Mouse (Mus musculus) spleen, adult 2 months (tissue): ENCODE data around the gene Tomm22. TPM values are rescaled to one million over a fixed set of nuclear protein-coding genes. Genes with fewer than 3 reads are reported as not detected.

ENCODE experiments used
- DNase-seq, 2 experiments: peaks; one replicate each; pipeline versions ENCODE4 v3.0.0 to v3.0.0-alpha.2; 2012 to 2021; ENCODE audit warnings: low spot score in 2 of 2, low read depth in 1 of 2
- H3K27ac ChIP-seq: fragments of 200-500 bp; 2 replicates; pipeline ENCODE4 v1.5.1; 2012; ENCODE audit warnings: low read length, inconsistent platforms; ENCODE audit not compliant: insufficient read depth
- H3K27me3 ChIP-seq: fragments of 200-500 bp; 2 replicates; pipeline ENCODE4 v1.6.1; 2012; ENCODE audit warnings: mild to moderate bottlenecking, moderate library complexity, low read length, inconsistent platforms; ENCODE audit not compliant: control insufficient read depth, insufficient read depth
- H3K36me3 ChIP-seq: fragments of 200-500 bp; 2 replicates; pipeline ENCODE4 v1.6.1; 2012; ENCODE audit warnings: mild to moderate bottlenecking, low read length, inconsistent platforms; ENCODE audit not compliant: control insufficient read depth, insufficient read depth
- H3K4me1 ChIP-seq: fragments of 200-500 bp; 2 replicates; pipeline ENCODE4 v1.6.1; 2011; ENCODE audit warnings: inconsistent platforms; ENCODE audit not compliant: control insufficient read depth, insufficient read depth, insufficient read length
- H3K4me3 ChIP-seq: fragments of 200-500 bp; 2 replicates; pipeline ENCODE4 v1.5.1; 2011; ENCODE audit warnings: mild to moderate bottlenecking, inconsistent platforms; ENCODE audit not compliant: insufficient read depth, insufficient read length; ENCODE audit errors: extremely low read depth
- CTCF ChIP-seq: fragments of 200-500 bp; IDR thresholded peaks from 2 replicates; pipeline ENCODE4 v1.5.1; 2011; ENCODE audit warnings: mild to moderate bottlenecking, inconsistent platforms; ENCODE audit not compliant: insufficient read depth, insufficient read length, insufficient replicate concordance; ENCODE audit errors: extremely low read depth
- POLR2A ChIP-seq: fragments of 200-500 bp; IDR thresholded peaks from 2 replicates; pipeline ENCODE4 v1.6.1; 2011; ENCODE audit warnings: low read depth, low read length, inconsistent platforms
- WGBS: fragments of 180-500 bp; shearing (Covaris S2); methylation state at CpG from one replicate; pipeline ENCODE4 v1.1.7; 2018; 5-methylcytosine and 5-hydroxymethylcytosine counted together
- polyA plus RNA-seq: library from polyadenylated mRNA; depleted of rRNA; stranded (reverse); fragments of >200 nt; gene quantifications from 2 replicates; pipeline ENCODE4 v1.2.3, GENCODE M21; 2012

Gene Tomm22
- polyA plus RNA-seq, 1 experiment, result 19.5 TPM

- Histone ChIP-seq H3K4me1 (no peaks in the 10 kb centered on the region), H3K4me3 (no peak overlapping the region), H3K27ac (no peak overlapping the region), H3K36me3 (no peaks in the 10 kb centered on the region), H3K27me3 (no peaks in the 10 kb centered on the region)
- 95% methylated on average over 14 of the region's 14 CpGs for WGBS
- DNase-seq, result no peak
- TF ChIP-seq CTCF (no peak), POLR2A (no peak)
Observed at GRCm38 (mm10) chr15:79656451-79656850, 14.2 kb upstream of the Tomm22 start.

- Histone ChIP-seq H3K27me3 (no peaks in the 10 kb centered on the region), H3K4me1 (no peaks in the 10 kb centered on the region), H3K36me3 (no peaks in the 10 kb centered on the region), H3K4me3 (peak overlapping the region; percentile 85), H3K27ac (peak overlapping the region; percentile 95)
- no peak for TF ChIP-seq POLR2A
- TF ChIP-seq CTCF, result peak; percentile 40; the same call in 1 of the 2 replicates
- DNase-seq, result peak; percentile 62 to 79
- WGBS, result 1% methylated on average over 16 of the region's 16 CpGs
Observed at GRCm38 (mm10) chr15:79657837-79658530, 12.7 kb upstream of the Tomm22 start.

DNA sequence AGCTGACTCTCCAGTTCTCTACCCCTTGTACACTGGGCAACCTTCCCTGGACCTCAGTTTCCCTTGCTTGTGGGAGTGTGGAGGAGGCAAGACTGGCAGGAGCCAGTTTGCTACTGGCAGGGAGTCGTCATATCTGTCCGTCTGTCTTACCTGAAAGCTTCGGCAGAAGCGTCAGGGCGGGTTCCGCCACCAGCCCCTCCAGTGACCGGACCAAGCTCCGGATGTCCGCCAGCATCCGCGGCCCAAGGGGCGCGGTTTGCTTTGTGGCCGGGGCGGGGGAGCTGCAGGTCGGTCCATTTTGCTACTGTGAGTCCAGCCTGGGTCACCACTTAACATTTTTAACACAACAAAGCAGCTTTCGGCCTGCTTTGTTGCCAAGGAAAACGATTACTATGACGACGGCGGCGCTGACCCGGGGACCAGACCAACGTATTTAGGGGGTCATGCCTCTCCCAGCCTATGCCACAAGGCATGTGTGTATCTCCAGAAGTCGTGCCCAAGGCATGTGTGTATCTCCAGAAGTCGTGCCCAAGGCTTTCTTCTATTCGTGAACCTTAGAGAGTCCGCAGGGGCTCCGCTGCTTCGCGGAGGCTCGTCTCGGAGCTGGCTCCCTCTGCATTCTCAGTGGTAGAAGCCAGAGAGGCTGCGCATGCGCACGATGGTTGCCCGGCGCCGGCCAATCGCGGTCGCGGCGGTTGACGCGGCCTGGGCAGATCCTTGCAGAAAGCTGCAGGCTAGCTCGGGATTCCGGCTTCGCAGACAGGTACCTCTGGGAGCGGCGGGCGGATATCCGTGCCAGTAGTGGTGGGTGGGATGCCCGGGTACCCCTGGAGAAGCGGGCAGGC, 11.9 kb upstream of the Tomm22 start, which contains the start of the genes Fam227a and Cby1:
Fam227a (minus strand) TSS at position 426 of the 845 bp plus-strand sequence.
Cby1 (plus strand) TSS at position 669 of the 845 bp plus-strand sequence.
- peak; percentile 81 to 90 for DNase-seq
- H3K36me3 ChIP-seq, result no peaks in the 10 kb centered on the region
- H3K4me3 ChIP-seq, result peak within 1 kb of the TSS; percentile 85
- H3K4me1 ChIP-seq, result no peaks in the 10 kb centered on the region
- no peaks in the 10 kb centered on the region for H3K27me3 ChIP-seq
- no peak for TF ChIP-seq POLR2A
- no peak for TF ChIP-seq CTCF
- peak within 1 kb of the TSS; percentile 95 for H3K27ac ChIP-seq
- under 1% methylated on average over 55 of the region's 55 CpGs for WGBS

DNA sequence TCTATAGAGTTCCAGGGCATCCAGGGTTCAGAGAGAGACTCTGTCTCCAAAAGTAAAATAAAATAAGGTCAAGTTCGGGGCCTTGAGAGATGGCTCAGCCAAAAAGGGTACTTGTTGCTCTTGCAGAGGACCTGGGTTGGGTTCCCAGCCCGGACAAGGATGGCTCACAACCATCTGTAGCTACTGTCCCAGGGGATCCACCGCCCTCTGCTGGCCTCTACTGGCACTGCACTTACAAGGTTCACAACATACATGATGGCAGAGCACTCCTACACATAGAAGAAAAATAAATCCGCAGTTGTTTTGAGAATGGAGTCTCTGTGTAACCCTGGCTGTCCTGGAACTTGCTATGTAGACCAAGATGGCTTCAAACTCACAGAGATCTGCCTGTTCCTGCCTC, 8.8 kb upstream of the Tomm22 start:
- Histone ChIP-seq H3K27ac (no peak overlapping the region), H3K36me3 (no peaks in the 10 kb centered on the region), H3K27me3 (no peaks in the 10 kb centered on the region), H3K4me1 (no peaks in the 10 kb centered on the region), H3K4me3 (no peak overlapping the region)
- 80% methylated on average over 4 of the region's 4 CpGs for WGBS
- peak in 1 of 2 experiments; percentile 41 for DNase-seq
- TF ChIP-seq CTCF, result no peak
- no peak for TF ChIP-seq POLR2A

GRCm38 (mm10) chr15:79664666-79665065, 6.0 kb upstream of the Tomm22 start:
- Histone ChIP-seq H3K4me3 (no peak overlapping the region), H3K27me3 (no peaks in the 10 kb centered on the region), H3K4me1 (no peaks in the 10 kb centered on the region), H3K27ac (no peak overlapping the region), H3K36me3 (no peaks in the 10 kb centered on the region)
- WGBS, result 97% methylated on average over 8 of the region's 8 CpGs
- TF ChIP-seq CTCF, result no peak
- TF ChIP-seq POLR2A, result no peak
- no peak for DNase-seq

GRCm38 (mm10) chr15:79669195-79669594, 1.5 kb upstream of the Tomm22 start:
- TF ChIP-seq CTCF (no peak), POLR2A (no peak)
- no peak for DNase-seq
- Histone ChIP-seq H3K27ac (no peak overlapping the region), H3K4me1 (peaks cover 2% of the 10 kb centered on the region; the same call in 1 of the 2 replicates), H3K27me3 (0 out of 2 replicates have a peak, but pooled peaks cover 1% of the 10 kb centered on the region), H3K36me3 (peaks cover 7% of the 10 kb centered on the region), H3K4me3 (no peak overlapping the region)
- 89% methylated on average over 10 of the region's 10 CpGs for WGBS
